Mouse (Mus musculus): ENCODE results near the gene Mllt11. TPM values are rescaled to one million over a fixed set of nuclear protein-coding genes. Genes with fewer than 3 reads are reported as not detected.
A peak's percentile ranks its signal among the peaks of the same experiment; 100 is the strongest.

The Mllt11 gene
- polyA plus RNA-seq, 1 experiment from 2014 or later: 12.0 TPM

- Histone ChIP-seq H3K27me3 (ENCODE audit: low read depth, poor library complexity, severe bottlenecking) (peaks cover 70% of the 10 kb centered on the region), H3K4me3 (peak overlapping the region; percentile 44), H3K9me3 (replicated peaks) (no peaks in the 10 kb centered on the region), H3K27ac (peak overlapping the region; percentile 59), H3K36me3 (peaks cover 63% of the 10 kb centered on the region), H3K4me1 (peaks cover 22% of the 10 kb centered on the region)
- peak; percentile 67 for DNase-seq (ENCODE audit: low spot score)
- 13% methylated on average over 84 of the region's 84 CpGs for WGBS
Observed at GRCm38 (mm10) chr3:95172526-95173255, 59.3 kb downstream of the Mllt11 start.

- H3K36me3 ChIP-seq: peaks cover 78% of the 10 kb centered on the region
- 89% methylated on average over 6 of the region's 6 CpGs for WGBS
- H3K27me3 ChIP-seq (ENCODE audit: low read depth, poor library complexity, severe bottlenecking): peaks cover 70% of the 10 kb centered on the region
Observed at GRCm38 (mm10) chr3:95171105-95171504, 60.9 kb downstream of the Mllt11 start.

GRCm38 (mm10) chr3:95169996-95170395 is 62.0 kb downstream of the Mllt11 start:
- no peak for DNase-seq (ENCODE audit: low spot score)
- Histone ChIP-seq H3K27me3 (ENCODE audit: low read depth, poor library complexity, severe bottlenecking) (peaks cover 67% of the 10 kb centered on the region), H3K27ac (no peak overlapping the region), H3K36me3 (peaks cover 90% of the 10 kb centered on the region), H3K4me1 (peaks cover 22% of the 10 kb centered on the region), H3K9me3 (replicated peaks) (no peaks in the 10 kb centered on the region), H3K4me3 (no peak overlapping the region)
- 92% methylated on average over 10 of the region's 10 CpGs for WGBS

More at GRCm38 (mm10) chr3:95171105-95171504, 60.9 kb downstream of the Mllt11 start:
- peaks cover 22% of the 10 kb centered on the region for H3K4me1 ChIP-seq
- no peak for DNase-seq (ENCODE audit: low spot score)
- H3K9me3 ChIP-seq (replicated peaks): no peaks in the 10 kb centered on the region
- H3K4me3 ChIP-seq: no peak overlapping the region
- no peak overlapping the region for H3K27ac ChIP-seq

Other genes starting within 250 kb of the Mllt11 start
- 38.6 and 40.8 TPM in 2 replicates for gene Zfp687, start 216.7 kb downstream of the Mllt11 start, polyA plus RNA-seq (2016; fragmentation: Nextera tagmentation; extraction: Ambion mirVana)
- gene Psmd4, start 189.6 kb downstream of the Mllt11 start, polyA plus RNA-seq (2016; fragmentation: Nextera tagmentation; extraction: Ambion mirVana): 365 and 382 TPM in 2 replicates
- 18.6 and 21.7 TPM in 2 replicates for gene Pip5k1a, start 125.2 kb downstream of the Mllt11 start, polyA plus RNA-seq (2016; fragmentation: Nextera tagmentation; extraction: Ambion mirVana)
- gene Vps72, start 121.1 kb downstream of the Mllt11 start, polyA plus RNA-seq (2016; fragmentation: Nextera tagmentation; extraction: Ambion mirVana): 297 and 327 TPM in 2 replicates
- gene Tmod4, start 107.7 kb downstream of the Mllt11 start, polyA plus RNA-seq (2016; fragmentation: Nextera tagmentation; extraction: Ambion mirVana): 1.2 and 1.4 TPM in 2 replicates
- gene Scnm1, start 98.2 kb downstream of the Mllt11 start, polyA plus RNA-seq (2016; fragmentation: Nextera tagmentation; extraction: Ambion mirVana): 74.1 and 79.7 TPM in 2 replicates
- gene Lysmd1, start 98.1 kb downstream of the Mllt11 start, polyA plus RNA-seq (2016; fragmentation: Nextera tagmentation; extraction: Ambion mirVana): 12.6 and 16.2 TPM in 2 replicates
- 0.35 and 1.9 TPM in 2 replicates for gene Tnfaip8l2, start 89.8 kb downstream of the Mllt11 start, polyA plus RNA-seq (2016; fragmentation: Nextera tagmentation; extraction: Ambion mirVana)
- 8.9 and 15.8 TPM in 2 replicates for gene Sema6c, start 71.7 kb downstream of the Mllt11 start, polyA plus RNA-seq (2016; fragmentation: Nextera tagmentation; extraction: Ambion mirVana)
- 11.4 and 13.1 TPM in 2 replicates for gene Gabpb2, start 14.3 kb downstream of the Mllt11 start, polyA plus RNA-seq (2016; fragmentation: Nextera tagmentation; extraction: Ambion mirVana)
- gene Cdc42se1, start 3.4 kb downstream of the Mllt11 start, polyA plus RNA-seq (2016; fragmentation: Nextera tagmentation; extraction: Ambion mirVana): 82.6 and 85.3 TPM in 2 replicates
- 0.65 and 0.92 TPM in 2 replicates for gene Gm128, start 9.4 kb upstream of the Mllt11 start, polyA plus RNA-seq (2016; fragmentation: Nextera tagmentation; extraction: Ambion mirVana)
- gene Bnipl, start 19.0 kb upstream of the Mllt11 start, polyA plus RNA-seq (2016; fragmentation: Nextera tagmentation; extraction: Ambion mirVana): 0.35 and 0.79 TPM in 2 replicates
- 25.8 and 33.0 TPM in 2 replicates for gene Mindy1, start 49.2 kb upstream of the Mllt11 start, polyA plus RNA-seq (2016; fragmentation: Nextera tagmentation; extraction: Ambion mirVana)
- 27.7 and 30.5 TPM in 2 replicates for gene Prune1, start 49.9 kb upstream of the Mllt11 start, polyA plus RNA-seq (2016; fragmentation: Nextera tagmentation; extraction: Ambion mirVana)
- 1.2 and 1.6 TPM in 2 replicates for gene Anxa9, start 75.0 kb upstream of the Mllt11 start, polyA plus RNA-seq (2016; fragmentation: Nextera tagmentation; extraction: Ambion mirVana)
- 131 and 144 TPM in 2 replicates for gene Cers2, start 82.6 kb upstream of the Mllt11 start, polyA plus RNA-seq (2016; fragmentation: Nextera tagmentation; extraction: Ambion mirVana)
- 57.1 and 62.9 TPM in 2 replicates for gene Setdb1, start 125.0 kb upstream of the Mllt11 start, polyA plus RNA-seq (2016; fragmentation: Nextera tagmentation; extraction: Ambion mirVana)
- gene 4930558C23Rik, start 170.7 kb upstream of the Mllt11 start, polyA plus RNA-seq (2016; fragmentation: Nextera tagmentation; extraction: Ambion mirVana): not detected in 2 replicates
- gene Arnt, start 202.2 kb upstream of the Mllt11 start, polyA plus RNA-seq (2016; fragmentation: Nextera tagmentation; extraction: Ambion mirVana): 32.3 and 43.5 TPM in 2 replicates

Measured in limb, embryonic 10.5 days (tissue).